Mouse (Mus musculus) kidney, embryonic 16.5 days (tissue): ENCODE data around the gene Arl5a. TPM values are rescaled to one million over a fixed set of nuclear protein-coding genes. Genes with fewer than 3 reads are reported as not detected.

ENCODE experiments used
- ATAC-seq: fragments of 200-750 bp; cut with Nextera tagmentation; 2 replicates; pipeline ENCODE4 v1.8.0; 2017; ENCODE audit warnings: moderate TSS enrichment; ENCODE audit not compliant: low FRiP score, low TSS enrichment
- H3K27ac ChIP-seq: fragments of 300-500 bp; sonication (generic); 2 replicates; pipeline ENCODE4 v1.5.1; 2014; ENCODE audit warnings: low read length
- H3K27me3 ChIP-seq: fragments of 300-500 bp; sonication (generic); 2 replicates; pipeline ENCODE4 v1.6.1; 2014; ENCODE audit warnings: low read length, control low read depth, mixed read lengths; ENCODE audit not compliant: insufficient read depth
- H3K36me3 ChIP-seq: fragments of 300-500 bp; sonication (generic); 2 replicates; pipeline ENCODE4 v1.6.1; 2014; ENCODE audit warnings: low read length, control low read depth, mixed read lengths; ENCODE audit not compliant: insufficient read depth
- H3K4me1 ChIP-seq: fragments of 300-500 bp; sonication (generic); 2 replicates; pipeline ENCODE4 v1.6.1; 2014; ENCODE audit warnings: low read length, control low read depth, mixed read lengths; ENCODE audit not compliant: insufficient read depth
- H3K4me2 ChIP-seq: fragments of 300-500 bp; sonication (generic); replicated peaks from 2 replicates; pipeline ENCODE4 v1.6.1; 2014; ENCODE audit warnings: low read depth, low read length
- H3K4me3 ChIP-seq: fragments of 300-500 bp; sonication (generic); 2 replicates; pipeline ENCODE4 v1.5.1; 2014; ENCODE audit warnings: mild to moderate bottlenecking, low read length
- H3K9ac ChIP-seq: fragments of 300-500 bp; sonication (generic); replicated peaks from 2 replicates; pipeline ENCODE4 v1.6.1; 2014; ENCODE audit warnings: low read length
- H3K9me3 ChIP-seq: fragments of 300-500 bp; sonication (generic); 2 replicates; pipeline ENCODE4 v1.6.1; 2016; ENCODE audit warnings: low read length, control low read depth
- WGBS: fragments of 180-500 bp; shearing (Covaris S2); extraction: QIAGEN DNeasy Blood & Tissue Kit; methylation state at CpG from one replicate; pipeline ENCODE4 v1.1.7; 2014; 5-methylcytosine and 5-hydroxymethylcytosine counted together
- polyA plus RNA-seq: library from polyadenylated mRNA; unstranded; fragments of >200 nt; fragmentation: Nextera tagmentation; extraction: Ambion mirVana; gene quantifications from 2 replicates; pipeline ENCODE4 v1.2.1, GENCODE M21; 2015

Gene Arl5a
- polyA plus RNA-seq, 1 experiment from 2014 or later, result 45.3 TPM

DNA sequence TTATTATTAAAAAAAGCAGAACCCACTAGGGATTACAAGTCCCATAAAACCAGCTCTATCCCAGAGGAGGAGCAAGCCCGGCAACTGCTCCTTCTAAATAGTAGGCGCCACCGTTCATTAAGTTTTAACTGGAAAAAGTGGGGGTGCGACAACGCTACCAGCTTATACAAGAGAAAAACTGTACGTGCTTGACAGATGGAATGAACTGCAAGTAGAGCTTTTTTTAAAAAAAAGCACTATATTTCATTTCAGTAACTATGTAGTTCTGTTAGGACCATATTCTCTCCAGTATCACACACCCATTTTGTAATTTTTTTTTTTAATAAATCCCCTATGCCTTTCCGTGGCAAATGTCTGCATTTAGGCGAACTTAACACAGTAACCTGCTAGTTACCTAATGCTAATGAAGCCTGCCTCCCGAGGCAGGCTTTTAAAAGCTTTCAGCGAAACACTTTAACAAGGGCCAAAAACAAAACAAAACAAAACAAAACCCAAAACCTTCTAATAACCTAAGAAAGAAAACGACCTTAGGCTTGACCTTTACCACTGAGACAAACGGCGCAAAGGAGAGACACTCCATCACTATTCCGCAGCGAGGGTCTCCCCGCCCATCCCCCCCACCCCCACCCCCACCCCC, 972 bp downstream of the Arl5a start:
- Histone ChIP-seq H3K36me3 (no peaks in the 10 kb centered on the region), H3K27ac (peak overlapping the region; percentile 50; the same call in 1 of the 2 replicates), H3K4me1 (peaks cover 41% of the 10 kb centered on the region), H3K27me3 (no peaks in the 10 kb centered on the region), H3K9ac (peak overlapping the region; percentile 97), H3K4me3 (peak overlapping the region; percentile 97), H3K4me2 (peak overlapping the region; percentile 76), H3K9me3 (no peaks in the 10 kb centered on the region)
- ATAC-seq, result no peak
- WGBS, result 1% methylated on average over 16 of the region's 16 CpGs

GRCm38 (mm10) chr2:52422871-52423610, 1.7 kb downstream of the Arl5a start:
- 34% methylated on average over 8 of the region's 8 CpGs for WGBS
- H3K9ac ChIP-seq, result peak overlapping the region; percentile 97
- ATAC-seq, result no peak

GRCm38 (mm10) chr2:52421197-52421596, 3.5 kb downstream of the Arl5a start:
- Histone ChIP-seq H3K4me1 (peaks cover 44% of the 10 kb centered on the region), H3K27me3 (no peaks in the 10 kb centered on the region), H3K27ac (no peak overlapping the region), H3K4me3 (no peak overlapping the region), H3K9me3 (peaks cover 3% of the 10 kb centered on the region), H3K36me3 (peaks cover 7% of the 10 kb centered on the region), H3K4me2 (0 out of 2 replicates have a peak overlapping the region, but pooled peaks have one; percentile 7), H3K9ac (no peak overlapping the region)
- 33% methylated on average over 6 of the region's 6 CpGs for WGBS
- ATAC-seq, result 0 out of 2 replicates have a peak, but pooled peaks have one; percentile 20

More at GRCm38 (mm10) chr2:52422871-52423610, 1.7 kb downstream of the Arl5a start:
- H3K4me1 ChIP-seq, result peaks cover 44% of the 10 kb centered on the region
- H3K4me3 ChIP-seq, result peak overlapping the region; percentile 97
- H3K27me3 ChIP-seq, result no peaks in the 10 kb centered on the region
- peak overlapping the region; percentile 17; the same call in 1 of the 2 replicates for H3K27ac ChIP-seq
- no peaks in the 10 kb centered on the region for H3K36me3 ChIP-seq
- no peaks in the 10 kb centered on the region for H3K9me3 ChIP-seq
- H3K4me2 ChIP-seq, result peak overlapping the region; percentile 76

- Histone ChIP-seq H3K27ac (no peak overlapping the region), H3K9me3 (peaks cover 10% of the 10 kb centered on the region), H3K4me2 (no peak overlapping the region), H3K36me3 (peaks cover 17% of the 10 kb centered on the region), H3K9ac (no peak overlapping the region), H3K4me3 (no peak overlapping the region), H3K27me3 (no peaks in the 10 kb centered on the region), H3K4me1 (peaks cover 36% of the 10 kb centered on the region)
- no peak for ATAC-seq
- 86% methylated on average over 7 of the region's 7 CpGs for WGBS
Observed at GRCm38 (mm10) chr2:52420001-52420710, 4.5 kb downstream of the Arl5a start.

DNA sequence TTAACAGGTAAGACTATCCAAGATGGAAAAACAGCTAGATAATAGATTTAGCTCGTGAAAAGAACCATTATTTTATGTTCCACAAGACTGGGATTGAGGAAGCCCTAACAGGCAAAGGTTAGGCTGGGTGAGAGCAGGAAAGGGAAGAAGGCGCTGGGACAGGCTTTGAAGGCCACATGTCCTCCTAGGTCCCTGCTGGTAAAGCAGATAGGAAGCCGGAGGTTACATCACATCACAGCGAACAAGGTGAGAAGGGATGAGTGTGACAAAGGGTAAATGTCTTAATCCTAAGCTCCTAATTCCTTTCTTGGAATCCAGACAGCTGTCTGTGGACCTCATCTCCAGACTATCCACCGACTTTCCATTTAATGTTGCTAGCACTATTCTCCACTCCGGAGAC, 5.4 kb downstream of the Arl5a start:
- Histone ChIP-seq H3K36me3 (peaks cover 17% of the 10 kb centered on the region), H3K4me3 (no peak overlapping the region), H3K9me3 (peaks cover 10% of the 10 kb centered on the region), H3K27ac (no peak overlapping the region), H3K4me2 (no peak overlapping the region), H3K4me1 (peaks cover 36% of the 10 kb centered on the region), H3K9ac (no peak overlapping the region), H3K27me3 (no peaks in the 10 kb centered on the region)
- ATAC-seq, result no peak
- WGBS, result 76% methylated on average over 6 of the region's 6 CpGs

GRCm38 (mm10) chr2:52412524-52413037, 12.1 kb downstream of the Arl5a start:
- Histone ChIP-seq H3K9me3 (peaks cover 32% of the 10 kb centered on the region), H3K4me2 (no peak overlapping the region), H3K4me3 (no peak overlapping the region), H3K27me3 (no peaks in the 10 kb centered on the region), H3K36me3 (peaks cover 69% of the 10 kb centered on the region), H3K27ac (no peak overlapping the region), H3K9ac (no peak overlapping the region), H3K4me1 (no peaks in the 10 kb centered on the region)
- WGBS, result 94% methylated on average over 5 of the region's 5 CpGs
- no peak for ATAC-seq

DNA sequence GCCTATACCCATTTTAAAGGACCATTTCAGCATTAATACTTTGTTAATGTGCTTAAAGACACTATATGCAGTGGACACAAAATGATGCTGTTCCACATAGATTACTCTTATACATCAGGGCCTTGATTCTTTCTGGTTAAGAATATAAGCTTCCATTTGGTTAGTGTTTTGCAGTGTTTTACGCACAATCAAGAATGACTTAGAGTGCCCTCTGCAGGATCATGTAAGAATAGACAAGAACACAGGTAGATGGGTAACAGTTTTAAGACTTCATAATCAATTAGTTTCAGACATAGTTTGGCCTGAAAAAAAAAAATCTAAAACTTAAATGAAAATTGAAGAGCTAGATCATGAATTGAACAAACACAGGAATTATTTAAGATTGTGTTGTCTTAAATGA, 18.2 kb downstream of the Arl5a start:
- no peak overlapping the region for H3K27ac ChIP-seq
- H3K36me3 ChIP-seq, result peaks cover 66% of the 10 kb centered on the region
- no peak overlapping the region for H3K4me2 ChIP-seq
- H3K9ac ChIP-seq, result no peak overlapping the region
- no peaks in the 10 kb centered on the region for H3K4me1 ChIP-seq
- H3K27me3 ChIP-seq, result no peaks in the 10 kb centered on the region
- H3K9me3 ChIP-seq, result peaks cover 22% of the 10 kb centered on the region
- H3K4me3 ChIP-seq, result no peak overlapping the region
- 85% methylated on average over 1 of the region's 1 CpGs for WGBS
- ATAC-seq, result no peak

DNA sequence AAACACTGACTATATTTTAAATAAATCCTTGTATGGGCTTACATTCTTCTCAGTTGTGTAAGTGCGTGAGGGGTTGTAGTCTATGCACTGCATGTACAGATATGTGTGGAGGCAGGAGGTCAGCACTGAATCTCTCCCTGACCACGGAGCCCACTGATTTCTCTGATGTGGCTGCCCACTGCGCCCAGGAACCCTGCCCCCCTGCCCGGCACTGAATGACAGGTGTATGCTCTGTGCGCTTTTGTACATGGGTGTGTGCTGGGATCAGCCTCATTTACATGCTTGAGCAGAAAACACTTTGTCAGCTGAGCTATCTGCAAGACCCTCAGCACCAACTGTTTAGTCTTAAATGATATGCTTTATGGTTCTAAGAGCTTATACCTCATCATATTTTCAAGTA, 19.5 kb downstream of the Arl5a start:
- Histone ChIP-seq H3K4me3 (no peak overlapping the region), H3K4me1 (no peaks in the 10 kb centered on the region), H3K27me3 (no peaks in the 10 kb centered on the region), H3K36me3 (peaks cover 59% of the 10 kb centered on the region), H3K9me3 (peaks cover 10% of the 10 kb centered on the region), H3K4me2 (no peak overlapping the region), H3K9ac (no peak overlapping the region), H3K27ac (no peak overlapping the region)
- ATAC-seq, result no peak
- 97% methylated on average over 5 of the region's 5 CpGs for WGBS

DNA sequence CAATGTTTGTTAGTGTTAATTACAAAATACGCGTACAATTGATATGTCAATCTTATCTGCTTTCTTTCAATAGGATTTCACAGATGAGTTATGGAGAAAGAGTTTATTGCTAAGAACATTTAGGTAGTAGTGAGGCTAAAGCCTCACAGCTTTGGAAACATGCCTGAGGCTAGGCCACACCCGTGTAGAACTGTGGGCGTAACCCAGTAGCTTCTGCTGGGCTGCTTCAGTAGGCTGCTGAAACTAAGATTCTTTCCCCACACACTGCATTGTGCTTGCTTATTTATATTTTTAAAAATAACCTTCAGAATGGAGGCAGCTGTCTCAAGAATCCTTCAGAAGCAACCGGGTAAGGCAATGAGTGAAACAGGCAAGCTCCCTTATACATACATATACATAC, 30.2 kb downstream of the Arl5a start:
- WGBS, result 85% methylated on average over 5 of the region's 5 CpGs
- Histone ChIP-seq H3K27ac (no peak overlapping the region), H3K9me3 (no peaks in the 10 kb centered on the region), H3K4me2 (no peak overlapping the region), H3K27me3 (no peaks in the 10 kb centered on the region), H3K4me1 (no peaks in the 10 kb centered on the region), H3K9ac (no peak overlapping the region), H3K4me3 (no peak overlapping the region), H3K36me3 (0 out of 2 replicates have a peak, but pooled peaks cover 2% of the 10 kb centered on the region)
- ATAC-seq, result no peak
